Mouse (Mus musculus): ENCODE data around the gene Ak5. TPM values are rescaled to one million over a fixed set of nuclear protein-coding genes. Genes with fewer than 3 reads are reported as not detected.

The Ak5 gene
- polyA plus RNA-seq, 1 experiment: 1.4 TPM

GRCm38 (mm10) chr3:152529058-152529972 is 138.8 kb downstream of the Ak5 start:
- no peak for TF ChIP-seq POLR2A (IDR thresholded peaks at IDR 0.05; ENCODE audit: control insufficient read depth, low read depth, low read length)
- TF ChIP-seq CTCF (IDR thresholded peaks at IDR 0.05; ENCODE audit: control insufficient read depth, insufficient read depth, insufficient replicate concordance, low read depth, low read length): no peak
- H3K27ac ChIP-seq (ENCODE audit: control insufficient read depth, insufficient read depth, low read depth, low read length): no peak overlapping the region
- H3K36me3 ChIP-seq (ENCODE audit: control insufficient read depth, insufficient read depth, low read length): no peaks in the 10 kb centered on the region
- no peaks in the 10 kb centered on the region for H3K27me3 ChIP-seq (ENCODE audit: control insufficient read depth, insufficient read depth, low read length)
- H3K4me1 ChIP-seq (ENCODE audit: control insufficient read depth, insufficient read depth, low read length): no peaks in the 10 kb centered on the region
- no peak overlapping the region for H3K4me3 ChIP-seq (ENCODE audit: control insufficient read depth, low read depth, low read length)

DNA sequence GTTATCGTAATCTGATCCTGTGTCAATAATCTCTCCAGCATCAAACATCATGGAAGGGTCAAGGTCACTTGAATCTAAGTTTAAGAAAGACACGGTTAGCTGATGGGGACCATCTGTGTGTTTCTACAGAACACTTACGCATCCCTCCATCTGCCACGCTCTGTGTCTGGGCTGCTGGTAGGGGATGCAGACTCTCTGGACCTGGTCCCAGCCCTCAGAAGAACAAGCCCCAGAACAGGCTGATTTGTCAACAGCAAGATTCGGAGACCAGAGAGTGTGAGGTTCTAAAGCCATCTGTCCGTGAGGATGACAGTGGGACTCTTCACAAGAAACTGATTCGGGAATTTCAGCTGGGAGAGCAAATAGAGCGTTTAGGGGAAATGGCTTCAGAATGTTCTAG is 141.4 kb downstream of the Ak5 start:
- H3K27me3 ChIP-seq (ENCODE audit: control insufficient read depth, insufficient read depth, low read length): no peaks in the 10 kb centered on the region
- no peaks in the 10 kb centered on the region for H3K4me1 ChIP-seq (ENCODE audit: control insufficient read depth, insufficient read depth, low read length)
- no peaks in the 10 kb centered on the region for H3K36me3 ChIP-seq (ENCODE audit: control insufficient read depth, insufficient read depth, low read length)
- no peak overlapping the region for H3K4me3 ChIP-seq (ENCODE audit: control insufficient read depth, low read depth, low read length)
- no peak for TF ChIP-seq CTCF (IDR thresholded peaks at IDR 0.05; ENCODE audit: control insufficient read depth, insufficient read depth, insufficient replicate concordance, low read depth, low read length)
- no peak for TF ChIP-seq POLR2A (IDR thresholded peaks at IDR 0.05; ENCODE audit: control insufficient read depth, low read depth, low read length)
- H3K27ac ChIP-seq (ENCODE audit: control insufficient read depth, insufficient read depth, low read depth, low read length): no peak overlapping the region

DNA sequence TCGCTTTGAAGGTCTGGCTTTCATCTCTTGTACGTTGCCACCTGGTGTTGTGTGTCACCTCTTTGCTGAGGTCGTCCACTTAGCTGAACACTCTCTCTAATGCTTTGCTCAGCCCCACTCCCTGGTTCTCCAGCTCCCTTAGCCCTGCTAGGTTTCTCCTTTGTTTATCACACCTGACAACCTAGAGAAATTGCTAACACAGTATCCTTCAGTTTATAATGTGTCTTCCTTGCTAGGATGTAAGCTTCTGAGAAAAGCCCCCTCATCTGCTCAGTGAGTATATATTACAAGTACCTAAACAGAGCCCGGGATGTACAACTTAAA is 144.9 kb downstream of the Ak5 start:
- H3K27ac ChIP-seq (ENCODE audit: control insufficient read depth, insufficient read depth, low read depth, low read length): no peak overlapping the region
- TF ChIP-seq CTCF (IDR thresholded peaks at IDR 0.05; ENCODE audit: control insufficient read depth, insufficient read depth, insufficient replicate concordance, low read depth, low read length) (no peak), POLR2A (IDR thresholded peaks at IDR 0.05; ENCODE audit: control insufficient read depth, low read depth, low read length) (no peak)
- no peak overlapping the region for H3K4me3 ChIP-seq (ENCODE audit: control insufficient read depth, low read depth, low read length)

GRCm38 (mm10) chr3:152522634-152523314 is 145.4 kb downstream of the Ak5 start:
- no peak for TF ChIP-seq POLR2A (IDR thresholded peaks at IDR 0.05; ENCODE audit: control insufficient read depth, low read depth, low read length)
- TF ChIP-seq CTCF (IDR thresholded peaks at IDR 0.05; ENCODE audit: control insufficient read depth, insufficient read depth, insufficient replicate concordance, low read depth, low read length): no peak
- H3K4me1 ChIP-seq (ENCODE audit: control insufficient read depth, insufficient read depth, low read length): no peaks in the 10 kb centered on the region
- no peak overlapping the region for H3K4me3 ChIP-seq (ENCODE audit: control insufficient read depth, low read depth, low read length)
- no peak overlapping the region for H3K27ac ChIP-seq (ENCODE audit: control insufficient read depth, insufficient read depth, low read depth, low read length)
- no peaks in the 10 kb centered on the region for H3K27me3 ChIP-seq (ENCODE audit: control insufficient read depth, insufficient read depth, low read length)
- H3K36me3 ChIP-seq (ENCODE audit: control insufficient read depth, insufficient read depth, low read length): no peaks in the 10 kb centered on the region

More for the DNA sequence above, 144.9 kb downstream of the Ak5 start:
- H3K27me3 ChIP-seq (ENCODE audit: control insufficient read depth, insufficient read depth, low read length): no peaks in the 10 kb centered on the region
- no peaks in the 10 kb centered on the region for H3K4me1 ChIP-seq (ENCODE audit: control insufficient read depth, insufficient read depth, low read length)
- H3K36me3 ChIP-seq (ENCODE audit: control insufficient read depth, insufficient read depth, low read length): no peaks in the 10 kb centered on the region

- Histone ChIP-seq H3K27me3 (ENCODE audit: control insufficient read depth, insufficient read depth, low read length) (no peaks in the 10 kb centered on the region), H3K36me3 (ENCODE audit: control insufficient read depth, insufficient read depth, low read length) (no peaks in the 10 kb centered on the region)
- no peak for TF ChIP-seq CTCF (IDR thresholded peaks at IDR 0.05; ENCODE audit: control insufficient read depth, insufficient read depth, insufficient replicate concordance, low read depth, low read length)
- no peak for TF ChIP-seq POLR2A (IDR thresholded peaks at IDR 0.05; ENCODE audit: control insufficient read depth, low read depth, low read length)
Measured at GRCm38 (mm10) chr3:152521054-152521453, 147.1 kb downstream of the Ak5 start.

GRCm38 (mm10) chr3:152520074-152520473 is 148.1 kb downstream of the Ak5 start:
- H3K27ac ChIP-seq (ENCODE audit: control insufficient read depth, insufficient read depth, low read depth, low read length): no peak overlapping the region
- H3K4me1 ChIP-seq (ENCODE audit: control insufficient read depth, insufficient read depth, low read length): no peaks in the 10 kb centered on the region
- TF ChIP-seq CTCF (IDR thresholded peaks at IDR 0.05; ENCODE audit: control insufficient read depth, insufficient read depth, insufficient replicate concordance, low read depth, low read length) (no peak), POLR2A (IDR thresholded peaks at IDR 0.05; ENCODE audit: control insufficient read depth, low read depth, low read length) (no peak)
- H3K4me3 ChIP-seq (ENCODE audit: control insufficient read depth, low read depth, low read length): no peak overlapping the region
- no peaks in the 10 kb centered on the region for H3K27me3 ChIP-seq (ENCODE audit: control insufficient read depth, insufficient read depth, low read length)
- H3K36me3 ChIP-seq (ENCODE audit: control insufficient read depth, insufficient read depth, low read length): no peaks in the 10 kb centered on the region

More at GRCm38 (mm10) chr3:152521054-152521453, 147.1 kb downstream of the Ak5 start:
- H3K4me1 ChIP-seq (ENCODE audit: control insufficient read depth, insufficient read depth, low read length): no peaks in the 10 kb centered on the region
- no peak overlapping the region for H3K27ac ChIP-seq (ENCODE audit: control insufficient read depth, insufficient read depth, low read depth, low read length)
- H3K4me3 ChIP-seq (ENCODE audit: control insufficient read depth, low read depth, low read length): no peak overlapping the region

DNA sequence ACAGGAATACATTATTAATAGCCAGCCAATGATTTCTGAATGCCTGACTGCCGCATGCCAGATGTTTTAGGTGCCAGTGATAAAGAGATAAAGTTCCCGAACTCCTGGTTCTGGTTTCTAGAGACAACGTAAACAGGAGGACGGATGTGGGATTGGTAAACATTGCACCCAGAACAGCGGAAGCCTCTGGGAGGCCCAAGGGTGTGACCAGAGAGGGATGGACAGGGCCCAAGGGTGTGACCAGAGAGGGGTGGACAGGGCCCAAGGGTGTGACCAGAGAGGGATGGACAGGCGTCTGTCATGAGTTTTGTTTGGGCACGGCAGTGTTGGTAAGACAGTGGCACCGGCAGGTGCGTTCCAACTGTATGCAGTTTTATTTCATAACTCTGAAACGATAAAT is 148.6 kb downstream of the Ak5 start:
- no peak overlapping the region for H3K4me3 ChIP-seq (ENCODE audit: control insufficient read depth, low read depth, low read length)
- H3K27ac ChIP-seq (ENCODE audit: control insufficient read depth, insufficient read depth, low read depth, low read length): no peak overlapping the region
- TF ChIP-seq CTCF (IDR thresholded peaks at IDR 0.05; ENCODE audit: control insufficient read depth, insufficient read depth, insufficient replicate concordance, low read depth, low read length): no peak
- no peak for TF ChIP-seq POLR2A (IDR thresholded peaks at IDR 0.05; ENCODE audit: control insufficient read depth, low read depth, low read length)
- H3K36me3 ChIP-seq (ENCODE audit: control insufficient read depth, insufficient read depth, low read length): no peaks in the 10 kb centered on the region
- no peaks in the 10 kb centered on the region for H3K27me3 ChIP-seq (ENCODE audit: control insufficient read depth, insufficient read depth, low read length)
- no peaks in the 10 kb centered on the region for H3K4me1 ChIP-seq (ENCODE audit: control insufficient read depth, insufficient read depth, low read length)

Data from testis, adult 2 months (tissue).